Mouse (Mus musculus): ENCODE results near the gene Mfsd10. TPM values are rescaled to one million over a fixed set of nuclear protein-coding genes. Genes with fewer than 3 reads are reported as not detected.

The Mfsd10 gene
- 34.9 TPM for polyA plus RNA-seq (2015; fragmentation: Illumina TruSeq; extraction: RNeasy Lipid Tissue Mini Kit (QIAGEN cat#74804); ENCODE audit: low read depth, low replicate concordance)

DNA sequence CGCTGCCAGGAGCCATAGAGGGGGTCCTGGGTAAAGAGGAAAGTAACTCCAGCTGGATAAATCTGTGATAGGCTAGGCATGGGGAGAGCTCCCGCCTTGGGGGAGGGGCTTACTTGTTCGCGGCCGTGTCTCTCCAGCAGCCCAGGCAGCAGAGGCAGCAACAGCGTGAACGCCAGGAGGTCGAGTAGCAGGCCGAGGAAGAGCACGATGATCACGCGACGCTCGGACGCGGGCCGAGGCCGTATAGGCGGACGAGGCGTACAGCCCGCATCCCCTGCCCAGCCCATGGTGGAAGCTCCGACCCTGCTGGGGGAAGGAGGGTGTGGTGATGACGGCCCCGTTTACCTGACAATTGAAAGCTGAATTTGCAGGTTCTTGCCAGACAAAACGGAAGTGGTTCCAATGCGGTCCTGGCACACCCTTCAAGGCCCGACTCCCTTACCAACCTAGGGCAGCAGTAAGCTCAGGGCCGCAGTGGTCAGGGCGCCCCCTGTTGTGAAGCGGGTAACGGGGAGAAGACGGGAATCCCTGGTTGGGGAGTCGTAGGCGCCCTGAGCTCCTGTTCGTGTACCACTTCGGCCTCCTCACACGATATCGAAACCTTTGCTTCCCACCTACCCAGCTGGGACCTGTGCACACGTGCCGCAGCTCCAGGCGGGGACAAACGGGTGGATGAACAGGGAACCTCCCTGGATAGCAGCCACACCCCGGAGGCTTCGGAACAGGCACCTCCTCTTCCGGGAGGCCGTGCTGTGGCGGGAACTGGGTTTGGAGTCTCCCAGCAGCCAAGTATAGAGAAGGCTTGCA, at the start of gene Mfsd10:
Gene Mfsd10 (minus strand): TSS at position 732 of the 807 bp plus-strand sequence.

DNA sequence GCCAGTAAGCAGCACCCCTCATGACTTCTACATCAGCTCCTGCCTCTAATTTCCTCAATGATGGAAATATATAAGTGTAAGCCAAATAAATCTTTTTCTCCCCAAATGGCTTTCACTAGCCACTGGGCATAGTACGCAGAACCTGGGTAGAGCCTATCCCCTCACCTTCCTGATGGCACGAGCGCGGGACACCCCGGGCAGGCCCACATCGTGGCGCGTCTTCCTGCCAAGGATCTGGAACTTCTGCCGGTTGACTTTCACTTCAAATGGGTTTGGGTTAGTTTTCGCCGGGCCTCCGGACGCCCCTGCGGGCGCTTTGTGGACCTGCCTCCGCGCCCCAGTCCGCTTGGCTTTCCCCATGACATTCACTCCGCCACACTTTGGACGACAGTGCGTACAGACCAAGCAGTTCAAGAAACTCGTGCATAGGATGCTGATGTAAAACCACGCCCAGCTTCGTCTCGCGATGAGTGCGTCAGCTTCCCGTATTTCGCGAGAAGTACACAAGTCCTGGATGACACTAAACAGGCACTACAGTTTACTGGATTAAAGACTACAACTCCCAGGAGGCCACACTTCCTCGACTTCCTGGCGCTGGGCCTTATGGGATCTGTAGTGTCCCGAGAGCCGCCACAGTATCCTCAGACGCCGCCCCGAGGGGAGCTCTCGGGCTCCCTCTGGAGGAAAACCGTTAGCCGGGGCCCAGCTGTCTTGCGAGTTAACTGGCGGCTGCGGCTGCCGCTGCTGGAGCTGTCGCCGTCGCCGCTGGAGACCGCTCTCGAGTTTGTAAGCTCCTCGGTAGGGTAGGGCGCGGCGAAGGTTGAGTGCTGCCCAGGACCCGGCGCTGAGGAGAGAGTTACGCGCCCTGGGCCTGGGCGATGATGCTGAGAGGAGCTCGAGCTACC, 22.9 kb upstream of the Mfsd10 start, which contains the start of the genes Nop14 and Grk4:
Gene Nop14 (minus strand): TSS at position 463 of the 905 bp plus-strand sequence.
Gene Grk4 (plus strand): TSS at position 694 of the 905 bp plus-strand sequence.

Other genes with a start within 250 kb of the Mfsd10 start
- 13.4 TPM for gene Tnip2, start 123.2 kb downstream of the Mfsd10 start, polyA plus RNA-seq (2015; fragmentation: Illumina TruSeq; extraction: RNeasy Lipid Tissue Mini Kit (QIAGEN cat#74804); ENCODE audit: low read depth, low replicate concordance)
- gene Sh3bp2, start 111.4 kb downstream of the Mfsd10 start, polyA plus RNA-seq (2015; fragmentation: Illumina TruSeq; extraction: RNeasy Lipid Tissue Mini Kit (QIAGEN cat#74804); ENCODE audit: low read depth, low replicate concordance), result 3.8 TPM
- gene Add1, start 63.5 kb downstream of the Mfsd10 start, polyA plus RNA-seq (2015; fragmentation: Illumina TruSeq; extraction: RNeasy Lipid Tissue Mini Kit (QIAGEN cat#74804); ENCODE audit: low read depth, low replicate concordance), result 342 TPM
- gene Nop14, start 22.9 kb upstream of the Mfsd10 start, polyA plus RNA-seq (2015; fragmentation: Illumina TruSeq; extraction: RNeasy Lipid Tissue Mini Kit (QIAGEN cat#74804); ENCODE audit: low read depth, low replicate concordance), result 16.5 TPM
- 4.4 TPM for gene Grk4, start 23.2 kb upstream of the Mfsd10 start, polyA plus RNA-seq (2015; fragmentation: Illumina TruSeq; extraction: RNeasy Lipid Tissue Mini Kit (QIAGEN cat#74804); ENCODE audit: low read depth, low replicate concordance)
- gene Htt, start 124.5 kb upstream of the Mfsd10 start, polyA plus RNA-seq (2015; fragmentation: Illumina TruSeq; extraction: RNeasy Lipid Tissue Mini Kit (QIAGEN cat#74804); ENCODE audit: low read depth, low replicate concordance), result 34.6 TPM

Measured in brain, adult 10 weeks (tissue).